Mouse (Mus musculus): ENCODE measurements around the gene Dtx3. TPM values are rescaled to one million over a fixed set of nuclear protein-coding genes. Genes with fewer than 3 reads are reported as not detected.

Dtx3 gene
- polyA plus RNA-seq, 1 experiment = 159 TPM

- 48% methylated on average over 14 of the region's 14 CpGs for WGBS
- Histone ChIP-seq H3K27ac (ENCODE audit: insufficient read depth, low read depth, low read length) (no peak overlapping the region; the same call in 1 of the 2 replicates), H3K4me3 (ENCODE audit: insufficient read depth, low read depth, low read length) (no peak overlapping the region), H3K4me1 (ENCODE audit: control insufficient read depth, insufficient read depth, low read length) (peaks cover 46% of the 10 kb centered on the region)
- TF ChIP-seq CTCF (IDR thresholded peaks at IDR 0.05; ENCODE audit: insufficient read depth, low read depth, low read length) (no peak), POLR2A (IDR thresholded peaks at IDR 0.05; ENCODE audit: insufficient read depth, low read depth, low read length) (no peak)
Observed at GRCm38 (mm10) chr10:127190398-127191190, 4.9 kb downstream of the Dtx3 start.

- whole genome bisulfite sequencing = 15% methylated on average over 35 of the region's 35 CpGs
- peak within 1 kb of the TSS; percentile 91 for H3K4me3 ChIP-seq (ENCODE audit: insufficient read depth, low read depth, low read length)
- H3K27ac ChIP-seq (ENCODE audit: insufficient read depth, low read depth, low read length) = no peak within 1 kb of the TSS; the same call in 1 of the 2 replicates
- TF ChIP-seq POLR2A (IDR thresholded peaks at IDR 0.05; ENCODE audit: insufficient read depth, low read depth, low read length) = no peak
- TF ChIP-seq CTCF (IDR thresholded peaks at IDR 0.05; ENCODE audit: insufficient read depth, low read depth, low read length) = no peak
- peaks cover 44% of the 10 kb centered on the region for H3K4me1 ChIP-seq (ENCODE audit: control insufficient read depth, insufficient read depth, low read length)
Observed at GRCm38 (mm10) chr10:127189651-127190381, 5.7 kb downstream of the Dtx3 start, which contains the start of gene Arhgef25. Gene Arhgef25, minus strand, starts transcription at chr10:127190083.

DNA sequence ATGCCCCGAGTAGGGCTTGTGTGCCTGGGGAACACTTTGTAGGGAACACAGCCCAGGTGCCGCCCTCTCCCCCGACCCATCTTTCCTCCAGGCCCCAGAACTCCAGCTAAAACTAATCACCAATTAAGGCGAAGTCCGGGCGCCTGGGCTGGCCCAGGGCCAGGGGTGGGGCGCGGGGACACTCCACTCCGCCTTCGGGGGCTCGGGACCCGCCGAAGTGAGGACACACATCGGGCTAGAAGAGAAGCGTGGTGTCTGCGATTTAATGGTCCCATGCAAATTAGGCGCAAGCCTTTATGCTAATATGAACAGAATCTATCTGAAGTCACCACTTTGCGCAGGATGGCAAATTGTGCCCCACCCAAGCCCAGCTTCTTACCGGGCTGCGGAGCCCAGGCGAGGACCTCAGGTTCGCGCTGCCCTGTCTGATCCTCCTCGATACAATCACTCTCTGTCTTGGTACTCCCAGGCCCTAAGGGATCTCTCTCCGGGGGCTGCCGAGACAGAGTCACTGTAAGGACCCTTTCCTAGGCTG, 6.3 kb downstream of the Dtx3 start:
- no peak overlapping the region for H3K27ac ChIP-seq (ENCODE audit: insufficient read depth, low read depth, low read length)
- TF ChIP-seq POLR2A (IDR thresholded peaks at IDR 0.05; ENCODE audit: insufficient read depth, low read depth, low read length) (no peak), CTCF (IDR thresholded peaks at IDR 0.05; ENCODE audit: insufficient read depth, low read depth, low read length) (no peak)
- WGBS = 11% methylated on average over 26 of the region's 26 CpGs

DNA sequence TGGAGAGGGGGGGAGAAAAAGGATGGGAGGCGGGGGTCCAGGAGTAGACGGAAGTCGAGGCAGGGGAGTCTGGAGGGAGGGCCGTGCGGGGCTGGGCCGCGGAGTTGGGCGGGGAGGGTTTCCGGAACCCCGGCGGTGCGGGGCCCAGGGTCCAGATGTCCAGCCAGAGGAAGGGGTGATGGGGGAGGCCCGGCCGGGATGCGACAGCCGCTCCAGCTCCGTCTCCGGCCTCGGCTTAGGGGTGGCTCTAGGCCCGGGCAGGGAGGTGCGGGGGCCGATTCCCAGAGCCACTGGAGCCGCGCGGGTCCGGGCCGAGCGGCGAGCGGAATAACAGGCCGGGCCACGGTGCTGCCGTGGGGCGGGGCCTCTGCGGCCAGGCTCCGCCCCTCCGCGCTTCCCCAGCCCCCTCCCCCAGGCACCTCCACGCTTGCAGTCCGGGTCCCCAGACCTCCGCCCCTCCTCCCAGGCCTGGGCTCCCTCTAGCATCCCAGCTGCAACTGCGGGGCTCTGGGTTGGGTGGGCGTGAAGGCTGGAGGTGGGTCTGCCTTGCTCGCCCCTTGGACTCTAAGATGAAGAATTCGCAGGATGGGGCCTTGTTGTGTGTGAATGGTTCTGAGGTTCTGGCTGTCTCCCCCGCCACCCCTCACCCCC, 6.9 kb downstream of the Dtx3 start:
- WGBS = under 1% methylated on average over 44 of the region's 46 CpGs
- peak overlapping the region; percentile 91 for H3K4me3 ChIP-seq (ENCODE audit: insufficient read depth, low read depth, low read length)
- H3K27ac ChIP-seq (ENCODE audit: insufficient read depth, low read depth, low read length) = no peak overlapping the region
- TF ChIP-seq CTCF (IDR thresholded peaks at IDR 0.05; ENCODE audit: insufficient read depth, low read depth, low read length) (no peak), POLR2A (IDR thresholded peaks at IDR 0.05; ENCODE audit: insufficient read depth, low read depth, low read length) (peak; percentile 43; the same call in 1 of the 2 replicates)
- peaks cover 41% of the 10 kb centered on the region for H3K4me1 ChIP-seq (ENCODE audit: control insufficient read depth, insufficient read depth, low read length)

More for the DNA sequence above, 6.3 kb downstream of the Dtx3 start:
- Histone ChIP-seq H3K4me1 (ENCODE audit: control insufficient read depth, insufficient read depth, low read length) (peaks cover 41% of the 10 kb centered on the region), H3K4me3 (ENCODE audit: insufficient read depth, low read depth, low read length) (peak overlapping the region; percentile 91)

GRCm38 (mm10) chr10:127188079-127188453, 7.5 kb downstream of the Dtx3 start:
- TF ChIP-seq POLR2A (IDR thresholded peaks at IDR 0.05; ENCODE audit: insufficient read depth, low read depth, low read length) (no peak), CTCF (IDR thresholded peaks at IDR 0.05; ENCODE audit: insufficient read depth, low read depth, low read length) (no peak)
- 2% methylated on average over 17 of the region's 21 CpGs for WGBS
- H3K4me1 ChIP-seq (ENCODE audit: control insufficient read depth, insufficient read depth, low read length) = peaks cover 40% of the 10 kb centered on the region
- H3K4me3 ChIP-seq (ENCODE audit: insufficient read depth, low read depth, low read length) = peak overlapping the region; percentile 91
- H3K27ac ChIP-seq (ENCODE audit: insufficient read depth, low read depth, low read length) = no peak overlapping the region

GRCm38 (mm10) chr10:127187371-127188078, 8.0 kb downstream of the Dtx3 start:
- WGBS = 36% methylated on average over 10 of the region's 10 CpGs
- Histone ChIP-seq H3K4me3 (ENCODE audit: insufficient read depth, low read depth, low read length) (peak overlapping the region; percentile 91; the same call in 1 of the 2 replicates), H3K27ac (ENCODE audit: insufficient read depth, low read depth, low read length) (no peak overlapping the region), H3K4me1 (ENCODE audit: control insufficient read depth, insufficient read depth, low read length) (peaks cover 34% of the 10 kb centered on the region)
- no peak for TF ChIP-seq POLR2A (IDR thresholded peaks at IDR 0.05; ENCODE audit: insufficient read depth, low read depth, low read length)
- no peak for TF ChIP-seq CTCF (IDR thresholded peaks at IDR 0.05; ENCODE audit: insufficient read depth, low read depth, low read length)

GRCm38 (mm10) chr10:127186451-127186850, 9.1 kb downstream of the Dtx3 start:
- TF ChIP-seq POLR2A (IDR thresholded peaks at IDR 0.05; ENCODE audit: insufficient read depth, low read depth, low read length) = no peak
- TF ChIP-seq CTCF (IDR thresholded peaks at IDR 0.05; ENCODE audit: insufficient read depth, low read depth, low read length) = no peak
- Histone ChIP-seq H3K27ac (ENCODE audit: insufficient read depth, low read depth, low read length) (no peak overlapping the region), H3K4me3 (ENCODE audit: insufficient read depth, low read depth, low read length) (no peak overlapping the region), H3K4me1 (ENCODE audit: control insufficient read depth, insufficient read depth, low read length) (peaks cover 32% of the 10 kb centered on the region)
- WGBS = 100% methylated on average over 1 of the region's 1 CpGs

DNA sequence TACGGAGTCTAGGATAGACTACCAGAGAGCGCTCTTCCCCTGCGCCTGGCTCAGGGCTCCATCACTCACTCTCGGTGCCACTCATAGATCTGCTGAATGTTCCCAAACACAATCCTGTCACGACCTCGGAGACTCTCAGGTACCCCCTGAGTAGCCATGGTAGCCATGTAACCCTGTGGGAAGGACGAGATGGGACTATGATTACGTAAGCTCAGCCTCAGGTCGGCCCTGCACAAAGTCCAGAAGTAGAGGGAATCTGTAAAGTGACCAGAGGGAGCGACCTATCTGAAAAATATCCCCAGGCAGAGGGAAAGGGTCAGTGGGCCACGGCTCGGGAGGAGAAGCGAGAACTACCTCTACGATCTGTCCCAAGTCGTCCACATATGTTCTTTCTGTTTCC, 10.0 kb downstream of the Dtx3 start:
- Histone ChIP-seq H3K27ac (ENCODE audit: insufficient read depth, low read depth, low read length) (no peak overlapping the region), H3K4me1 (ENCODE audit: control insufficient read depth, insufficient read depth, low read length) (peaks cover 26% of the 10 kb centered on the region), H3K4me3 (ENCODE audit: insufficient read depth, low read depth, low read length) (no peak overlapping the region)
- 89% methylated on average over 15 of the region's 15 CpGs for WGBS
- no peak for TF ChIP-seq CTCF (IDR thresholded peaks at IDR 0.05; ENCODE audit: insufficient read depth, low read depth, low read length)
- no peak for TF ChIP-seq POLR2A (IDR thresholded peaks at IDR 0.05; ENCODE audit: insufficient read depth, low read depth, low read length)

All from olfactory bulb, adult 2 months (tissue).